Mouse (Mus musculus) lung, adult 10 weeks (tissue): ENCODE results near the gene Slc38a11. TPM values are rescaled to one million over a fixed set of nuclear protein-coding genes. Genes with fewer than 3 reads are reported as not detected.

Experiments used
- polyA plus RNA-seq: library from polyadenylated mRNA; stranded (reverse); fragments of 350-450 nt; fragmentation: Illumina TruSeq; extraction: RNeasy Lipid Tissue Mini Kit (QIAGEN cat#74804); gene quantifications from one replicate; pipeline ENCODE4 v1.2.3, GENCODE M21; 2014; ENCODE audit warnings: low read depth, low replicate concordance; ENCODE audit not compliant: insufficient read depth

Slc38a11 gene
- not detected for polyA plus RNA-seq

GRCm38 (mm10) chr2:65363828-65364497, at the start of gene Slc38a11:
Slc38a11 (minus strand) TSS chr2:65364034.

Other genes with a start within 250 kb of the Slc38a11 start
- gene Cobll1, start 124.6 kb downstream of the Slc38a11 start, polyA plus RNA-seq = 6.3 TPM
- gene Scn3a, start 203.6 kb upstream of the Slc38a11 start, polyA plus RNA-seq = 5.2 TPM